Mouse (Mus musculus) neutrophil, adult 65 days (primary cell): Measurements from ENCODE around the gene Scrn1. TPM values are rescaled to one million over a fixed set of nuclear protein-coding genes. Genes with fewer than 3 reads are reported as not detected.

ENCODE experiments used
- total RNA-seq: library from RNA; stranded (reverse); gene quantifications from 2 replicates; pipeline ENCODE4 v1.2.4, GENCODE M21; 2023

The Scrn1 gene
- total RNA-seq = not detected in 2 replicates

GRCm38 (mm10) chr6:54565665-54566545, at the start of gene Scrn1:
Gene Scrn1 (minus strand): TSS chr6:54566489.

DNA sequence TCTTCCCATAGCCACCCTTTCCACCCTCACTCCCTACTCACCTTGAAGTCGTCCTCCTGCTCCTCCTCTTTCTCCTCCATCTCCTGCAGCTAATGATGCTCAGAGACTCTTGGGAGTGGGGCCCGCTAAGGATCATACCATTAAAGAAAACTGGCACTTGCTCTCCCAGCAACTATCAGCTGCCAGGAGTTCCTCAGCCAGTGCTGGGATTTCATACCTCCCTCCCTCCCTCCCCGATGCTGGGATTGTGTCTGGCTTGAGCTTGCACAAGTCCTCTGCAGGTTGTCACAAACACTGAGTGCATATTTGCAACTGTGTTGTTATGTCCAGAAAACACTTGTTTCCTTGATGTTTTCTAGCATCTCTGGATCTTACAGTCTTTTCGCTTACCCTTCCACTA, 30.9 kb upstream of the Scrn1 start, which contains the start of gene Fkbp14:
Gene Fkbp14 (minus strand): TSS at position 101 of the 400 bp plus-strand sequence.

GRCm38 (mm10) chr6:54594469-54595329, 28.4 kb upstream of the Scrn1 start, which contains the start of gene Plekha8:
Gene Plekha8 (plus strand): TSS chr6:54595111.

Other genes with a start within 250 kb of the Scrn1 start
- gene Prr15, start 240.7 kb downstream of the Scrn1 start, total RNA-seq = 0.51 TPM in 1 of 2 replicates, not detected in the other
- not detected in 2 replicates for gene Wipf3, start 136.9 kb downstream of the Scrn1 start, total RNA-seq
- 4.0 and 4.9 TPM in 2 replicates for gene Plekha8, start 28.6 kb upstream of the Scrn1 start, total RNA-seq
- gene Fkbp14, start 30.8 kb upstream of the Scrn1 start, total RNA-seq = 0.35 and 0.68 TPM in 2 replicates
- 3.8 and 5.7 TPM in 2 replicates for gene Mturn, start 115.1 kb upstream of the Scrn1 start, total RNA-seq